Mouse (Mus musculus) G1E (cell line): ENCODE results near the gene Gm826. TPM values are rescaled to one million over a fixed set of nuclear protein-coding genes. Genes with fewer than 3 reads are reported as not detected.

Experiments used
- ATAC-seq: 2 replicates; pipeline ENCODE4 v1.8.0; 2016; ENCODE audit warnings: mild to moderate bottlenecking; ENCODE audit not compliant: insufficient number of reproducible peaks, poor library complexity, low FRiP score, severe bottlenecking; ENCODE audit errors: extremely low read depth
- DNase-seq: peaks from one replicate; pipeline ENCODE4 v3.0.0; 2012; ENCODE audit warnings: low spot score
- H3K27me3 ChIP-seq: 2 replicates; pipeline ENCODE4 v1.6.1; 2012; ENCODE audit warnings: mild to moderate bottlenecking, low read length, inconsistent platforms; ENCODE audit not compliant: insufficient read depth
- H3K36me3 ChIP-seq: replicated peaks from 2 replicates; pipeline ENCODE3; 2012; ENCODE audit warnings: mild to moderate bottlenecking, inconsistent platforms
- H3K4me1 ChIP-seq: 2 replicates; pipeline ENCODE4 v1.6.1; 2012; ENCODE audit warnings: low read depth, low read length, inconsistent platforms, mixed read lengths; ENCODE audit not compliant: insufficient read depth
- H3K4me3 ChIP-seq: 2 replicates; pipeline ENCODE4 v1.5.1; 2012; ENCODE audit warnings: low read depth, mild to moderate bottlenecking, inconsistent platforms, low read length, moderate library complexity, mixed read lengths
- H3K9me3 ChIP-seq: replicated peaks from 2 replicates; pipeline ENCODE4 v1.6.1; 2012; ENCODE audit warnings: inconsistent platforms
- CTCF ChIP-seq: IDR thresholded peaks from 2 replicates; pipeline ENCODE4 v1.5.1; 2012; ENCODE audit warnings: low read depth, low read length, inconsistent platforms, mixed read lengths
- GATA1 ChIP-seq: IDR thresholded peaks from 2 replicates; pipeline ENCODE4 v1.6.1; 2012; ENCODE audit warnings: borderline replicate concordance, low read length, inconsistent platforms, mixed read lengths
- GATA2 ChIP-seq: IDR thresholded peaks from 2 replicates; pipeline ENCODE4 v1.6.1; 2012; ENCODE audit warnings: low read depth, low read length, inconsistent platforms, borderline replicate concordance
- POLR2AphosphoS5 ChIP-seq: IDR thresholded peaks from 2 replicates; pipeline ENCODE4 v1.6.1; 2012; ENCODE audit warnings: low read depth, low read length, inconsistent platforms; ENCODE audit not compliant: insufficient replicate concordance
- TAL1 ChIP-seq: conservative IDR thresholded peaks from 2 replicates; pipeline ENCODE4 v1.6.1; 2012; ENCODE audit warnings: low read depth, low read length, inconsistent platforms, mixed read lengths
- polyA plus RNA-seq: library from polyadenylated mRNA; stranded (reverse); fragments of >175 nt; gene quantifications from 2 replicates; pipeline ENCODE4 v1.2.3, GENCODE M21; 2012
- total RNA-seq, 2 experiments: library from RNA; stranded (forward) in 1 of 2; stranded (reverse) in 1 of 2; fragments of 200-1000 nt in 1 of 2; fragments of >200 nt in 1 of 2; fragmentation: Nextera tagmentation in 1 of 2; gene quantifications; 2 replicates each; pipeline ENCODE4 v1.2.3; 2014 to 2017

Gene Gm826
- total and polyA plus RNA-seq, 3 experiments: not detected

- no peaks in the 10 kb centered on the region for H3K4me1 ChIP-seq
- H3K4me3 ChIP-seq: no peak overlapping the region
- H3K9me3 ChIP-seq: peaks cover 39% of the 10 kb centered on the region
- no peaks in the 10 kb centered on the region for H3K27me3 ChIP-seq
- ATAC-seq: no peak
- no peak for TF ChIP-seq GATA2
- TF ChIP-seq POLR2AphosphoS5: no peak
- no peak for TF ChIP-seq GATA1
- TF ChIP-seq TAL1: no peak
- no peak for TF ChIP-seq CTCF
- H3K36me3 ChIP-seq: no peaks in the 10 kb centered on the region
- DNase-seq: no peak
Observed at GRCm38 (mm10) chr2:160305070-160305469, 28.9 kb downstream of the Gm826 start.

DNA sequence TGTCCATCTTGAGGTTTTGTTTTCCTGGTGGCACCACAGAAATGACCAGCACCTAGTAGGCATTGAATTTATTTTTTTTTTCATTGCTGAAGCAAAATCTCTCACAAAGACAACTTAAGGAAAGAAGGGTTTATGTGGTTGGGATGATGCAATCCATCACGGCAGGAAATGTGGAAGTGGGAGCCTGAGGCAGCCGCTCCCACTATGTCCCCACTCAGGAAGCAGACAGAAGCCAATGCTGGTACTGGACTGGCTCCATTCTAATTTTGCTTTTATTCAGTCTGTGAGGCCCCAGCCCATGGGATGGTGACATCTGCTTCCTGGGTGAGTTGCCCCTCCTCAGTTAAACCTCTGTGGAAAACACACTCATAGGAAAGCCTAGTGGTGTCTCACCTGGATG lies 30.0 kb downstream of the Gm826 start:
- no peaks in the 10 kb centered on the region for H3K27me3 ChIP-seq
- ATAC-seq (no peak), DNase-seq (no peak)
- no peaks in the 10 kb centered on the region for H3K36me3 ChIP-seq
- H3K9me3 ChIP-seq: peaks cover 37% of the 10 kb centered on the region
- TF ChIP-seq CTCF (no peak), GATA1 (no peak), TAL1 (no peak), GATA2 (no peak), POLR2AphosphoS5 (no peak)
- H3K4me3 ChIP-seq: no peak overlapping the region
- H3K4me1 ChIP-seq: no peaks in the 10 kb centered on the region

DNA sequence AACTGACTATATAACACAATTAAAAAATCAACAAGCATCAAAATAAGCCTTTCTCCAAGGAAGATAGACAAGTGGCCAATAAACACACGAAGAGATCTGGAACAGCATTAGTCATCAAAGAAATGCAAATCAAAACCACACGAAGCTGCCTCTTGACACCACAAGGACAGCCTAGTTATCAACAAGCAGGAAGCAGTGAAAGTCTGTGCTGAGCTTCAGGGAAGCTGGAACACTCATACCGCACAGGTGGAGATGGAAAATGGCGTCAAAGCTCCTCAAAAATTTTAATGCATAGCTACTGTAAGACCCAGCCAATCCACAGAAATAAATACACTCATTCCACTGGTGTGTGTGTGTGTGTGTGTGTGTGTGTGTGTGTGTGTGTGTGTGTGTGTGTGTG lies 31.9 kb downstream of the Gm826 start:
- no peaks in the 10 kb centered on the region for H3K4me1 ChIP-seq
- ATAC-seq (no peak), DNase-seq (no peak)
- TF ChIP-seq TAL1 (no peak), GATA1 (no peak), GATA2 (no peak), POLR2AphosphoS5 (no peak), CTCF (no peak)
- H3K9me3 ChIP-seq: peaks cover 43% of the 10 kb centered on the region
- no peak overlapping the region for H3K4me3 ChIP-seq
- no peaks in the 10 kb centered on the region for H3K36me3 ChIP-seq
- no peaks in the 10 kb centered on the region for H3K27me3 ChIP-seq

GRCm38 (mm10) chr2:160298586-160298985 lies 35.4 kb downstream of the Gm826 start:
- Histone ChIP-seq H3K27me3 (no peaks in the 10 kb centered on the region), H3K9me3 (peaks cover 54% of the 10 kb centered on the region), H3K36me3 (no peaks in the 10 kb centered on the region), H3K4me1 (no peaks in the 10 kb centered on the region), H3K4me3 (no peak overlapping the region)
- no peak for DNase-seq
- TF ChIP-seq GATA1 (no peak), CTCF (no peak), GATA2 (no peak), TAL1 (no peak), POLR2AphosphoS5 (no peak)
- ATAC-seq: no peak

GRCm38 (mm10) chr2:160288538-160289151 lies 45.3 kb downstream of the Gm826 start:
- ATAC-seq (no peak), DNase-seq (no peak)
- H3K4me1 ChIP-seq: no peaks in the 10 kb centered on the region
- TF ChIP-seq TAL1 (no peak), GATA1 (no peak), GATA2 (no peak), CTCF (no peak), POLR2AphosphoS5 (no peak)
- H3K4me3 ChIP-seq: no peak overlapping the region
- no peaks in the 10 kb centered on the region for H3K27me3 ChIP-seq
- no peaks in the 10 kb centered on the region for H3K36me3 ChIP-seq
- peaks cover 48% of the 10 kb centered on the region for H3K9me3 ChIP-seq

DNA sequence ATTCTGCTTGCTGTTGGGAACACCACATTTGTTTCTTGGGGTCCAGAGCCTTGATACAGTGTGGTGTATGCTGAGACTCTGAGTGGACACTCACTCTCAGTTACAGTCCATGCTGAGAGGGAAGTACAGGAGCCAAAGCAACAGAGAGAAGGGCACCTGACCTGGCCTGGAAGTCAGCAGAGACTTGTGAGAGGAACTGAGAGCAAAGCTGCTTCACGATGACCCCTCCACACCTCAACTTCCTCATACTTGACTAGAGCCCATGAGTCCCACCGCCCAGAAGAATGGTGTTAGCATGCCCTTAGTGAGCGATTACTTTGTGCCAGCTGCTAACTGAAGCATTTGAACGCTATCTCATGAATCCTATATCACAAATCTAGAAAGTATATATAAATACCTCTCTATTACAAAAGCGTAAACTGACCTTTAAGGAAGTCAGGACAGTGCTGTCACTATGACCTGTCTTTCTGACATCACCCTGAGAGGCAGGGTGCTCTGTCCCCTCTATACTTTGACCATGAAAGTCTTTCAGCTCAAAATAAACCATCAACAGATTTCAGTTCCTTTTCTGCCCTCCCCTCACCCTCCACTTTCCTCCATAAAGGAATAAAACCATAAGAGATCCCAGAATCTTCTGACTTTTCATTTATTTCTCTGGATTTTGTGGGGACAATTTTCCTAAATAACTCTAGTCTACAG lies 57.9 kb downstream of the Gm826 start:
- peaks cover 40% of the 10 kb centered on the region for H3K9me3 ChIP-seq
- no peak for TF ChIP-seq GATA2
- no peak for TF ChIP-seq POLR2AphosphoS5
- no peak for TF ChIP-seq CTCF
- no peak for TF ChIP-seq GATA1
- TF ChIP-seq TAL1: no peak
- DNase-seq (no peak), ATAC-seq (no peak)
- H3K4me3 ChIP-seq: no peak overlapping the region
- no peaks in the 10 kb centered on the region for H3K4me1 ChIP-seq
- no peaks in the 10 kb centered on the region for H3K27me3 ChIP-seq
- H3K36me3 ChIP-seq: no peaks in the 10 kb centered on the region
